Mouse (Mus musculus) frontal cortex, adult 2 months (tissue): ENCODE results near the gene Rhox4e. TPM values are rescaled to one million over a fixed set of nuclear protein-coding genes. Genes with fewer than 3 reads are reported as not detected.
"Not testable (repeated sequence)": the region's sequence is repeated elsewhere in the genome, so short reads cannot be mapped to it uniquely, and the experiment has no call there.

Source experiments
- DNase-seq, 2 experiments: peaks; one replicate each; pipeline ENCODE4 v3.0.0; 2022; ENCODE audit warnings: low spot score in 1 of 2; ENCODE audit errors: extremely low spot score in 1 of 2
- polyA plus RNA-seq: library from polyadenylated mRNA; depleted of rRNA; stranded (reverse); fragments of >200 nt; gene quantifications from 2 replicates; pipeline ENCODE4 v1.2.3, GENCODE M21; 2012; rRNA removed

Gene Rhox4e
- not detected in 2 replicates for polyA plus RNA-seq

DNA sequence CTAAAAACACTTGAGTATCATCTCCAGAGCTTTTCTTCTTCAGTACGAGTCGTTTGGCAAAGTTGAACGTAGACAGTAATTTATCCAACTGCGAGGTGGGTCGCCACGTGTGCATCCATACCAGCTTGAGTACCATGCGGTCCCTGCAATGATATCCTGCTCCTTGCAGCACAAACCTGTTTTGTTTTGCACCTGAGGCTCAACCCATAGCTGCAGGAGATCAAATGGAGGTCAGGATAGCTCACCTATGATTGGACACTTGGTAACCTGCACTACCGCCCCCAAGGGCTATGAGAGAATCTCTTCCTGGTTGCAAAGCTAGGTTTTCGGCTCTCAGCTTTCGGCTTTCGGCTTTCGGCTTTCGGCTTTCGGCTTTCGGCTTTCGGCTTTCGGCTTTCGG lies at the start of gene Rhox4e:
Gene Rhox4e (plus strand): TSS at position 301 of the 400 bp plus-strand sequence.
- DNase-seq = not testable (repeated sequence)

DNA sequence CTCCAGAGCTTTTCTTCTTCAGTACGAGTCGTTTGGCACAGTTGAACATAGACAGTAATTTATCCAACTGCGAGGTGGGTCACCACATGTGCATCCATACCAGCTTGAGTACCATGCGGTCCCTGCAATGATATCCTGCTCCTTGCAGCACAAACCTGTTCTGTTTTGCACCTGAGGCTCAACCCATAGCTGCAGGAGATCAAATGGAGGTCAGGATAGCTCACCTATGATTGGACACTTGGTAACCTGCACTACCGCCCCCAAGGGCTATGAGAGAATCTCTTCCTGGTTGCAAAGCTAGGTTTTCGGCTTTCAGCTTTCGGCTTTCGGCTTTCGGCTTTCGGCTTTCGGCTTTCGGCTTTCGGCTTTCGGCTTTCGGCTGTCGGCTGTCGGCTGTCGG lies 43.2 kb upstream of the Rhox4e start, which contains the start of gene Rhox4d:
Gene Rhox4d (plus strand): TSS at position 301 of the 400 bp plus-strand sequence.
- not testable (repeated sequence) for DNase-seq

DNA sequence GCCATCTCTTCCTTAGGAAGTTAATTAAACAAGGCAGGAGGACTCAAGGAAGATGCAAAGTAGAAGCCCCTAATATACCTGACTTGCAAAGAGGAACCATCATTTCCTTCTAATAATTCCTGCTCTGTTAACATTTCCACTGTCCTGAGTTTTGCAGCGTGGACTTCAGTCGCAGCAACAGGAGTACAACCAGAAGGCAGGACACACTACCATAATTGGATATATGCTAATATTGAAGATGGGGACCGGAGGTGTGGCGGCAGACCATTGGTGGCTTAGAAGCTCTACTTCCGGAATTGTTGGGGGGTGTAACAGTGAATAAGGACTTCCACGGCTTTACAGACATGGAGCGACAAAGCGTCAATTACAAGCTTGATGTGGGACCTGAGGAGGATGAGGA lies 27.1 kb upstream of the Rhox4e start, which contains the start of gene Rhox2e:
Gene Rhox2e (plus strand): TSS at position 301 of the 400 bp plus-strand sequence.
- DNase-seq = not testable (repeated sequence)

DNA sequence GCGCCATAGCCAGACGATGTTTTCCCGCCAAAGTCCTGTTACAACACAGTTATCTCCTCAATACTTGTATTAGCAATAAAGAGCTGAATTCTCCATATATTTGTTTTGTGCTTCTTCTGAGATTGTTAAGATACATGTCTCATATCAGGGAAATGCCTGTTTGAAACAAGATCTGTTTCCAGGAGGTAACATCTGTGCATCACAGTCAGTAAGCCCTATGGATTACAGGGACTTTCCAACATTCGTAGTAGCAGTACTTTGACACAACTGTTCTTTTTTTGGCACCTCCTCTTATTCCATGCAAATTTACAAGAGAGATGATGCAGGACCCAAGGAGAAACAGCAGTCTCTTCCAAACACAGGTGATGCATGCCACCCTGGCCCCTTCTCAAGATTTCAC lies 15.5 kb upstream of the Rhox4e start, which contains the start of gene Rhox3e:
Gene Rhox3e (plus strand): TSS at position 301 of the 400 bp plus-strand sequence.
- not testable (repeated sequence) for DNase-seq

DNA sequence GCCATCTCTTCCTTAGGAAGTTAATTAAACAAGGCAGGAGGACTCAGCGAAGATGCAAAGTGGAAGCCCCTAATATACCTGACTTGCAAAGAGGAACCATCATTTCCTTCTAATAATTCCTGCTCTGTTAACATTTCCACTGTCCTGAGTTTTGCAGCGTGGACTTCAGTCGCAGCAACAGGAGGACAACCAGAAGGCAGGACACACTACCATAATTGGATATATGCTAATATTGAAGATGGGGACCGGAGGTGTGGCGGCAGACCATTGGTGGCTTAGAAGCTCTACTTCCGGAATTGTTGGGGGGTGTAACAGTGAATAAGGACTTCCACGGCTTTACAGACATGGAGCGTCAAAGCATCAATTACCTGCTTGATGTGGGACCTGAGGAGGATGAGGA lies 13.9 kb downstream of the Rhox4e start, which contains the start of gene Rhox2f:
Gene Rhox2f (plus strand): TSS at position 301 of the 400 bp plus-strand sequence.
- DNase-seq = not testable (repeated sequence)

DNA sequence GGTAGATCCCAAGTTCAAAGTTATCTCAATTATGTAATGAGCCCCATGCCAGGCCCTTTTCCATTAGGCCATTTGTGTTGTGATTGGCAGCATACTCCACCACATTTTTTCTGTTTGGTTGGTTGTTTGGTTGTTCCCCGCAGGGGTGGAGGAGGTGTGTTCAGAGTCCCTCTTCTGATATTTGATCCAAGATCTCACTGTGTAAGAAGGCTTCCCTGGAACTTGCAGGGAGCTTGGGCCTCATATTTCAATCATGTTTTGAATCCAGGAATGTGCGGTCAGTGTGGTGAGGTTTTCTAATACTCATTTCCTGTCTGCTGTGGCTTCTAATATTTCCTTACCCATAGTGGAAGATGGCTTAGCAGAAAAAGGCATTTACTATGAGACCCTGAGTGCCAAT lies 15.4 kb downstream of the Rhox4e start:
- DNase-seq = not testable (repeated sequence)

DNA sequence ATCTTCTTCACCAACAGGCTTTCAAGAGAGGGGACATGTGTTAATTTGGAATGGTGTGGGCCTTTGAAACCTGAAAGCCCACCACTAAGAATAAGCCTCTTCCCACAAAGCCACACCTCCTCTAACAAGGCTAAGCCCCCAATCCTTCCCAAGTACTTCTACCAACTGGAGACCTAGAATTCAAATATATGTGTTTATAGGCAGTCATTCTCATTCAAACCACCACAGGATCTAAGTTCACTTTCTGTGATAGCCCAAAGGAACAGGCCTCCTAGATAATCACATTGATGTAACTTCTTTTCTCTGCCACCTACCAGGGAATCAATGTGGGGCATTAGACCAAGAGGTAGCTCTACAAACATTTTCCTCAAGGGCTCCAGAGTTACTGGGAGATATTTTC lies 23.5 kb downstream of the Rhox4e start, which contains the start of gene Rhox3f:
Gene Rhox3f (plus strand): TSS at position 301 of the 400 bp plus-strand sequence.
- not testable (repeated sequence) for DNase-seq

DNA sequence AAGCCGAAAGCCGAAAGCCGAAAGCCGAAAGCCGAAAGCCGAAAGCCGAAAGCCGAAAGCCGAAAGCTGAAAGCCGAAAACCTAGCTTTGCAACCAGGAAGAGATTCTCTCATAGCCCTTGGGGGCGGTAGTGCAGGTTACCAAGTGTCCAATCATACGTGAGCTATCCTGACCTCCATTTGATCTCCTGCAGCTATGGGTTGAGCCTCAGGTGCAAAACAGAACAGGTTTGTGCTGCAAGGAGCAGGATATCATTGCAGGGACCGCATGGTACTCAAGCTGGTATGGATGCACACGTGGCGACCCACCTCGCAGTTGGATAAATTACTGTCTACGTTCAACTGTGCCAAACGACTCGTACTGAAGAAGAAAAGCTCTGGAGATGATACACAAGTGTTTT lies 50.4 kb downstream of the Rhox4e start, which contains the start of gene Rhox4f:
Gene Rhox4f (minus strand): TSS at position 101 of the 400 bp plus-strand sequence.
- DNase-seq = not testable (repeated sequence)

Other genes with a start within 250 kb of the Rhox4e start
- gene Rhox3a2, start 177.4 kb upstream of the Rhox4e start, polyA plus RNA-seq = not detected in 2 replicates
- gene Rhox4a2, start 166.6 kb upstream of the Rhox4e start, polyA plus RNA-seq = not detected in 2 replicates
- gene Rhox2b, start 145.3 kb upstream of the Rhox4e start, polyA plus RNA-seq = not detected in 2 replicates
- not detected in 2 replicates for gene Rhox4b, start 124.9 kb upstream of the Rhox4e start, polyA plus RNA-seq
- gene Rhox2c, start 103.7 kb upstream of the Rhox4e start, polyA plus RNA-seq = not detected in 2 replicates
- gene Rhox3c, start 98.8 kb upstream of the Rhox4e start, polyA plus RNA-seq = not detected in 2 replicates
- gene Rhox4c, start 77.1 kb upstream of the Rhox4e start, polyA plus RNA-seq = not detected in 2 replicates
- gene Rhox2d, start 64.0 kb upstream of the Rhox4e start, polyA plus RNA-seq = not detected in 2 replicates
- not detected in 2 replicates for gene Rhox4d, start 43.1 kb upstream of the Rhox4e start, polyA plus RNA-seq
- not detected in 2 replicates for gene Rhox2e, start 27.0 kb upstream of the Rhox4e start, polyA plus RNA-seq
- gene Rhox3e, start 15.4 kb upstream of the Rhox4e start, polyA plus RNA-seq = not detected in 2 replicates
- not detected in 2 replicates for gene Rhox2f, start 14.0 kb downstream of the Rhox4e start, polyA plus RNA-seq
- not detected in 2 replicates for gene Rhox3f, start 23.6 kb downstream of the Rhox4e start, polyA plus RNA-seq
- gene Rhox4f, start 50.3 kb downstream of the Rhox4e start, polyA plus RNA-seq = not detected in 2 replicates
- not detected in 2 replicates for gene Rhox3g, start 71.2 kb downstream of the Rhox4e start, polyA plus RNA-seq
- gene Rhox2g, start 86.1 kb downstream of the Rhox4e start, polyA plus RNA-seq = not detected in 2 replicates
- gene Rhox4g, start 93.9 kb downstream of the Rhox4e start, polyA plus RNA-seq = not detected in 2 replicates
- gene Rhox3h, start 111.4 kb downstream of the Rhox4e start, polyA plus RNA-seq = not detected in 2 replicates
- not detected in 2 replicates for gene Rhox2h, start 115.9 kb downstream of the Rhox4e start, polyA plus RNA-seq
- gene Rhox5, start 247.4 kb downstream of the Rhox4e start, polyA plus RNA-seq = 0.16 and 1.8 TPM in 2 replicates